Mouse (Mus musculus): Measurements from ENCODE around the gene Gabarap. TPM values are rescaled to one million over a fixed set of nuclear protein-coding genes. Genes with fewer than 3 reads are reported as not detected.
"Not testable (repeated sequence)": the region's sequence is repeated elsewhere in the genome, so short reads cannot be mapped to it uniquely, and the experiment has no call there.

Gabarap gene
- polyA plus RNA-seq (2016; fragmentation: Nextera tagmentation; extraction: Ambion mirVana) = 409 and 454 TPM in 2 replicates

DNA sequence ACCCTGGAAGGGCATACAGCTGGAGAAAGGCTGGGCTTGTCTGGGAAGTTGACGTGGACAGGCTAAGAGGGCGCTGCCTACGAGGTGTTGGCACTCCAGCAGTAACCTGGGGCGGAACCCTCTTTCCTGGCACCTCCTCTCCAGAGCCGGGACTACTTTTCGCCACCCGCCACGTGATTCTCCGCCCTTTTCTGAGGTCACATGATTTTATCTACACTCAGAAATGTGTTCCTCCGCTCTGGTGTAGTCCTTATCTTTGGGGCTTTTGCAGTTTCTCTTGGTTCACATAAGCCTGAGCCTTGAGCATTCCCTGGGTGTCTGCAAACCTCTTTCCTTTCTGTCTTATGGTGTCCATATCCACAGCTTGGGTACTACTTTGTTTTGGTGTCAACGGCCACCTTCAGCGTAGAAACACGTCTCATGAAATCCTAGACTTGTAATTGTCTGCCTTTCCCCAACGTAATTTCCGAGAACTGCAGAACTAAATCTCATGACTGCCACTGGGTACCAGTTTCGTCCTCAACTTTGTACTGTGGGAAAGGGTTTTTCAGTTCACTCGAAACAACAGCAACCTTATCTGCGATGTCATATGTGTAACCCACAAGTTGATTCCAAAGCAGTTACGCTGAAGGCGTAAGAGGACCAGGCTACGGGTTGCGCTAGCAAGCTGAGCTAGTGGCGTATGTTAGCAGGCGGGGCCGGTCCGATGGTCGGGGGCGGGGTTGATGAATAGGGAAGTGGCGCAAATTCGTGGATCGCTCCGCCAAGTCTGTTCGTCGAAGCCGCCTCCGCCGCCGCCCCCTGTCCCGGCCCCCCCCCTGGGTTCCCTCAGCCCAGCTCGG, at the start of gene Gabarap:
Gabarap (plus strand) TSS at position 294 of the 842 bp plus-strand sequence.
- peak; percentile 94 for DNase-seq (ENCODE audit: low spot score)
- Histone ChIP-seq H3K9me3 (replicated peaks) (no peaks in the 10 kb centered on the region), H3K4me3 (peak within 1 kb of the TSS; percentile 82), H3K27me3 (ENCODE audit: low read depth, poor library complexity, severe bottlenecking) (no peaks in the 10 kb centered on the region), H3K36me3 (peaks cover 65% of the 10 kb centered on the region), H3K27ac (replicated peaks) (peak within 1 kb of the TSS; percentile 94), H3K4me1 (peaks cover 27% of the 10 kb centered on the region)
- WGBS = under 1% methylated on average over 40 of the region's 40 CpGs

DNA sequence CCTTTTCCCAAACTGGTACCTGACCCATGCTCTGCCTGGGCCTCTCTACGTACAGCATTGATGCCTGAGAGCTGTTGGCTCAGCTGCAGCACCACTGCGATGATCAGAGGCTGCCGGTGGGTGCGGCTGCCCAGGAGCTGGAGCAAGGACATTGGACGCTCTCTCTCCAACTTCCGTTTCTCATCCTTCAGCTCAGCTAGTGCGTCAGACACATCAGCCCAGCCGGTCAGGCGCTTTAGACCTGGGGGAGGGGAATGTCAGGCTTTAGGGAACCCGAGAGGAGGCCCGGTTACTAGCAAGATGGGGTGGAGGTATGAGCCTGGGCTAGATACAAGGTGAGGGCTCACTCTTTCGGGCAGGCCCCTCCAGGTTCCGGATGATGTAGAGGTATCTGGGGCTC, 45.7 kb upstream of the Gabarap start:
- Histone ChIP-seq H3K4me1 (peaks cover 33% of the 10 kb centered on the region), H3K27ac (replicated peaks) (no peak overlapping the region; the same call in 1 of the 2 replicates), H3K9me3 (replicated peaks) (no peaks in the 10 kb centered on the region), H3K36me3 (peaks cover 36% of the 10 kb centered on the region), H3K27me3 (ENCODE audit: low read depth, poor library complexity, severe bottlenecking) (peaks cover 16% of the 10 kb centered on the region), H3K4me3 (no peak overlapping the region)
- 81% methylated on average over 13 of the region's 13 CpGs for WGBS
- no peak for DNase-seq (ENCODE audit: low spot score)

DNA sequence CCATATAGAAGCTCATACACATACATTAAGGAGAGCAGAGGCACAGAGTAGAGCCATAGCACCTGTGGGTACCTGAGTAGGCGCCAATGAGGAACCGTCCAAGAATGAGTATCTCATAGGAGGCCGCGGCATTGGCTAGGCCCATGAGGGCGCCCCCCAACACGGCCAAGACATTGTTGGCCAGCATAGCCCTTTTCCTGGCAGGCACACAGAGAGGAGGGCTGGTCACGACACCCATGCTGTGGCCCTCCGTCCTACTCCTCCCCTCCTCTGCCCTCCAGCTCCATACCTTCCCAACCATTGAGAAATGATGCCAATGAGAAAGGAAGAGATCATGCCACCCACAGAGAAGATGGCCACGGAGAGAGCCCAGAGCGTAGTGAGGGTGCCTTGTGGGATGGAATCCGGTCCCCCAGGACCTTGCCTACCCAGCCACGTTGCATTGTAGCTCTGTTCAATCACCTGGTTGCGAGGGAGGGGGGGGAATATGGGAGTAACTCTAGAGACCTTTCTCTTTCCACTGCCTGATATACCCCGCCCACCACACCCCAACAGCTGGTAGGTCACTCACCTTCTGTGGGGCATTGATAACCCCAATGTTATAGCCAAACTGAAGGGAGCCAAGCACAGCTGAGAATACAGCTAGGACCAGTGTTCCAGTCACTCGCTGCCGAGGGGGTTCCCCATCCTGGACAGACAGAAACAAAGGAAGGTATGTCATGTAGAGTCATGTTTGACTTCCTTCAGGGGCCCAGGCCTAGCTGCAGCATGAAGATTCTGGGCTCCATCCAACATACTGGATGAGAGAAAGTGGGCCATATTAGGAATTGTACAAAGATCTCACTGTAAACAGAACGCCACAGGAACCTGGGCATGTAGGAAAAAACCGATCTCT, 44.7 kb upstream of the Gabarap start:
- Histone ChIP-seq H3K9me3 (replicated peaks) (no peaks in the 10 kb centered on the region), H3K36me3 (peaks cover 36% of the 10 kb centered on the region), H3K4me1 (peaks cover 33% of the 10 kb centered on the region), H3K4me3 (peak overlapping the region; percentile 56; the same call in 1 of the 2 replicates), H3K27ac (replicated peaks) (no peak overlapping the region), H3K27me3 (ENCODE audit: low read depth, poor library complexity, severe bottlenecking) (peaks cover 15% of the 10 kb centered on the region)
- 93% methylated on average over 18 of the region's 18 CpGs for WGBS
- no peak for DNase-seq (ENCODE audit: low spot score)

DNA sequence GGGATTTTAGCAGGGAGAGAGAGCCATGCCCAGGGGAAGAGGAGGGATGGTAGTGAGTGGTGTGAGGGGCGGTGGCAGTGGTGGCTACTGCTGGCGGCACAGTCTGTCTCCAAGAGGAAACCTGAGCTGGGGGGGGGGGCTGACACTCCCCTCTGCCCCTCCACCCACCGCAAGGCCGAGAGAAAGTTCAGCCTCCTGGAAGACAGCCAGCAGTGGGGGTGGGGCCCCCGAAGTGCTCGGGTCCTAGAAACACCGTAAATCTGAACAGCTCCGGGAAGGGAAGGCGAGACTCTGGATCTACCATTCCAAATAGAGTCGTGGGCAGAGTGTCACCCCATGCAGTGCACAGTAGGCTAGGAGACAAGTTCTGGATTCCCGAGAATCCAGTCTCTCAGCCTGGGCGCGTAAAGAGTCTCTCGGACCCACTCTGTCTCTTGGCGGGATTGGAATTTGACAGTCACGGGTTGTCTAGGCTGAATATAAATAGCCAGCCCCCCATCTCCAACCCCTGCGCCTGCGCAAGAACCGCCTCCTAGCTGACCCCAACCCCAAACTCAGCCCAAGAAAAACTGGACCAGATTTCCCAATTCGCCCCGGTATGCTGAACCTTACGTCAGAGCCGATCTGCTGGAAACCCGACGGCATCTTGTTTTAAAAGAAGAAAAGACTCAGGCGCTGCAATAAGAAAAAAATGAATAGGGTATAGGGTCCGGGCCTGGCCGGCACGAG, 43.4 kb upstream of the Gabarap start:
- peaks cover 33% of the 10 kb centered on the region for H3K4me1 ChIP-seq
- WGBS = 4% methylated on average over 29 of the region's 29 CpGs
- H3K27ac ChIP-seq (replicated peaks) = peak overlapping the region; percentile 92
- DNase-seq (ENCODE audit: low spot score) = no peak
- H3K9me3 ChIP-seq (replicated peaks) = no peaks in the 10 kb centered on the region
- peak overlapping the region; percentile 56 for H3K4me3 ChIP-seq
- H3K36me3 ChIP-seq = peaks cover 34% of the 10 kb centered on the region
- H3K27me3 ChIP-seq (ENCODE audit: low read depth, poor library complexity, severe bottlenecking) = peaks cover 15% of the 10 kb centered on the region

DNA sequence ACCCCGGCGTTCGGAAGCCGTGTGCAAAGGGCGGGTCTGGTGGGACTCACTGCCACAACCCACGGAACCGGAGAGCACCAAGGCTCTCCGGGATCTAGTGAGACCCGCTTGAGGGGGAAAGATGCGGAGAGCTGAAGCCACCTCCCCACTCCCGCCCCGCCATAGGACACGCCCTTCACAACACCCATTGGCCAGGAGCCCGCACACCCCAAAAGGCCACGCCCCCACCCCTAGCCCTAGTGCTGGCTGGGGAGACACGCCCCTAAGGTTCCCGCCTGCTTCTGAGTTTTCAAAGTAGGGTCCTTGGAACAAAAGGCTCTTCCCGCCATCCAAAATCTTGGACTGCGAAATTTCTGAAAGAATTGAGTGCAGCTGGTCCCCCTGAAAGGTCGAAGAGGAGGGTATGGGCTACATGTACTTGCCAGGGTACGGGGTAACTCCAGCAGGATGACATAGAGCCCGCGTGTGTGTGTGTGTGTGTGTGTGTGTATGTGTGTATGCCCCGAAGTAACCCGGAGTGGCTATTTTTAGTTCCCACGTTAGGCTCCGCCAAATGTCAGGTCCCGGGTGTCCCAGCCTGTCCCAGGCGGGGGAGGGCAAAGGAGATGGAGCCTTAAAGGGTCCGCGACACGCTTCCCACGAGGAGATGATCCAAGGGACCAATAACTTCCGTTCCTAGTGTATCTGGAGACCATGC, 42.7 kb upstream of the Gabarap start, which contains the start of gene Slc2a4:
Slc2a4 (minus strand) TSS at position 123 of the 697 bp plus-strand sequence.
- WGBS = under 1% methylated on average over 34 of the region's 34 CpGs
- peaks cover 33% of the 10 kb centered on the region for H3K4me1 ChIP-seq
- peak; percentile 97 for DNase-seq (ENCODE audit: low spot score)
- H3K27ac ChIP-seq (replicated peaks) = peak within 1 kb of the TSS; percentile 92
- peaks cover 15% of the 10 kb centered on the region for H3K27me3 ChIP-seq (ENCODE audit: low read depth, poor library complexity, severe bottlenecking)
- peak within 1 kb of the TSS; percentile 56 for H3K4me3 ChIP-seq
- no peaks in the 10 kb centered on the region for H3K9me3 ChIP-seq (replicated peaks)
- H3K36me3 ChIP-seq = peaks cover 27% of the 10 kb centered on the region

DNA sequence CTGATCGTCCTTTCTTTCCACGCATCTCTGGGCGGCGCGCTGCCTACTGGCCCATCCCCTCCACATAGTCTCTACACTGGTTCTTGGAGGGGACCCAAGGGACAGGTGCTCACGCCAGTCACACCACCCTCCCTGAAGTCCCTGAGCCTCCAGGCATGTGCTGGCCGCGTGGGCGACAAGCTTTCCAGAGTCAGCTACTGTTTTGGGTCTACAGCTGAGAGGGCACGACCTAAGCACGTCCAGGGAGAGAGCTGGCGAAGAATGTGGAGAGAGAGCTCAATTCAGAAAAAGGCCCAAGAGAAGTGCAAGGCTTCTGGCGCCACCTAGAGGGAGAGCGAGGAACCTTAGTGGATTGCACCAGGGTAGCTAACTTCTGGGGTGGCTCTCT, 42.2 kb upstream of the Gabarap start:
- 0% methylated on average over 14 of the region's 14 CpGs for WGBS
- peak; percentile 90 for DNase-seq (ENCODE audit: low spot score)
- peak overlapping the region; percentile 92 for H3K27ac ChIP-seq (replicated peaks)
- H3K9me3 ChIP-seq (replicated peaks) = no peaks in the 10 kb centered on the region
- H3K4me3 ChIP-seq = peak overlapping the region; percentile 56
- H3K4me1 ChIP-seq = peaks cover 33% of the 10 kb centered on the region
- peaks cover 15% of the 10 kb centered on the region for H3K27me3 ChIP-seq (ENCODE audit: low read depth, poor library complexity, severe bottlenecking)
- peaks cover 26% of the 10 kb centered on the region for H3K36me3 ChIP-seq

DNA sequence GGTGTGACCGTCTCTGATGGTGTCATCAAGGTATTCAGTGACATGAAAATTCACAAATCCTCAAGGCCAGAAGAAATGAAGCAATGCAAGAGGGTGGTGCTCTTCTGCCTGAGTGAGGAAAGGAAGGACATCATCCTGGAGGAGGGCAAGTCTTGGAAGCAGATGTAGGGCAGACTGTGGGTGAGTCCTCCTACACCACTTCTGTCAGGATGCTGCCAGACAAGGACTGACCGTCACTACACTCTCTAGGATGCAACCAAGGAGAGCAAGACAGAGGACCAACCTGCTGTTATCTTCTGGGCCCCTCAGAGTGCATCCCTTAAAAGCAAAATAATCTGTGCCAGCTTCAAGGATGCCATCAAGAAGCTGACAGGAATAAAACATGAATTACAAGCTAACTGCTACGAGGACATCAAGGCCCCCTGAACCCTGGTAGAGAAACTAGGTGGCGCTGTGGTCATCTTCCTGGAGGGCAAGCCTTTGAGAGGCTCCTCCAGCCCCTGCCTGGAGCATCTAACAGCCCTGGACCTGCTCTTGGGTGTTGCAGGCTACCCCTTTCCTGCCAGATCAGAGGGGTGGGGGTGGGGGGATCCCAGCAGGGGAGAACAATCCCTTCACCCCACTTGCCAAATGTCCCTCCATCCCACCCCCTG, 40.0 kb upstream of the Gabarap start:
- Histone ChIP-seq H3K27ac (replicated peaks) (no peak overlapping the region), H3K4me1 (peaks cover 33% of the 10 kb centered on the region), H3K4me3 (no peak overlapping the region), H3K27me3 (ENCODE audit: low read depth, poor library complexity, severe bottlenecking) (peaks cover 15% of the 10 kb centered on the region), H3K9me3 (replicated peaks) (no peaks in the 10 kb centered on the region), H3K36me3 (0 out of 2 replicates have a peak, but pooled peaks cover 5% of the 10 kb centered on the region)
- 46% methylated on average over 4 of the region's 4 CpGs for WGBS
- DNase-seq (ENCODE audit: low spot score) = no peak

DNA sequence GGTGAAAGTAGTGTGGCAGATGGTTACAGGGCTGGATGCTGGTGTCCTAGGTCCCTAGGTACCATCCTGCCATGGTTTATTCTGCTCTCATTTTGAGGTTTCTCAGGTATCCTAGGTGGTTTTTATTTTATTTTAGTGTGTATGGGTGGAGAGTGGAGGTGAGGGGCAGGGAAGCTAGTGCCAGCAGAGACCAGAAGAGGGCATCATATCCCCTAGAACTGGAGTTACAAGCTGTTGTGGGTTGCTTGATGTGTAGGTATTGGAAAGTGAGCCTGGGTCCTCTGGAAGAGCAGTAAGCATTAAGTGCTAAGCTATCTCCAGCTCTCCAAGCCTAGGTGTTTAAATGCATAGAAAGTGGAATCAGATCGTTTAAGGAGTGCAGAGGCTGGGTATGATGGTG, 38.7 kb upstream of the Gabarap start:
- no peaks in the 10 kb centered on the region for H3K36me3 ChIP-seq
- peaks cover 21% of the 10 kb centered on the region for H3K4me1 ChIP-seq
- H3K27ac ChIP-seq (replicated peaks) = no peak overlapping the region
- 31% methylated on average over 1 of the region's 1 CpGs for WGBS
- H3K27me3 ChIP-seq (ENCODE audit: low read depth, poor library complexity, severe bottlenecking) = peaks cover 4% of the 10 kb centered on the region
- no peak overlapping the region for H3K4me3 ChIP-seq
- DNase-seq (ENCODE audit: low spot score) = no peak
- H3K9me3 ChIP-seq (replicated peaks) = no peaks in the 10 kb centered on the region

DNA sequence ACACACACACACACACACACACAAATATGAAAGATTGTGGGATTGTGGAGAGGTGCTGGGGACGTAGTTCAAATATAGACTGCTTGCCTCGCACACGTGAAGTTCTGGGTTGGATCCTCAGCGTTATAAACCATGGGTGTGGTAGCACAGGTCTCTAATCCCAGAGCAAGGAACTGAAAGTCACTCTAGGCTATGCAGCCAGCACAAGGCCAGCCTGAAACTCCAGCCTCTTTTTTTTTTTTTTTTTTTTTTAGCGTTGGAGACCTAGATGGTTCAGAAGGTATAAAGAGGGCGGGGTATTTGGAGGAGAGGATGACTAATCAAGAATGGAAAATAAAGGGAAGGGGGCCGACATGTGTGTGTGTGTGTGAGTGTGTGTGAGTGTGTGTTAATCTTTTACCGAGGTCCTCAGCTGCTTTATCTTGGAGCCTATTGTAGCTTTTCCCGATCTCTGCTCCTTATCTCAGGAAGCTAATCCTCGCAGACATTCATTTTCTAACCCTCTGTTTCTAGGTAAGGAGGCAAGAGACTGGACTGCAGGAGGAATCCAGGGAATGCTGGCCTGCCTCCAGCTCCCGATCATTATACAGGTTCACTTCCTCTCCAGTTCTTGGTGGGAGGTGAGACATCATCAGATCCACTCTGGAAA, 37.6 kb upstream of the Gabarap start:
- Histone ChIP-seq H3K27me3 (ENCODE audit: low read depth, poor library complexity, severe bottlenecking) (no peaks in the 10 kb centered on the region; the same call in none of the 2 replicates), H3K4me3 (no peak overlapping the region), H3K4me1 (peaks cover 10% of the 10 kb centered on the region), H3K27ac (replicated peaks) (no peak overlapping the region), H3K36me3 (no peaks in the 10 kb centered on the region), H3K9me3 (replicated peaks) (no peaks in the 10 kb centered on the region)
- no peak for DNase-seq (ENCODE audit: low spot score)
- WGBS = 66% methylated on average over 11 of the region's 11 CpGs

DNA sequence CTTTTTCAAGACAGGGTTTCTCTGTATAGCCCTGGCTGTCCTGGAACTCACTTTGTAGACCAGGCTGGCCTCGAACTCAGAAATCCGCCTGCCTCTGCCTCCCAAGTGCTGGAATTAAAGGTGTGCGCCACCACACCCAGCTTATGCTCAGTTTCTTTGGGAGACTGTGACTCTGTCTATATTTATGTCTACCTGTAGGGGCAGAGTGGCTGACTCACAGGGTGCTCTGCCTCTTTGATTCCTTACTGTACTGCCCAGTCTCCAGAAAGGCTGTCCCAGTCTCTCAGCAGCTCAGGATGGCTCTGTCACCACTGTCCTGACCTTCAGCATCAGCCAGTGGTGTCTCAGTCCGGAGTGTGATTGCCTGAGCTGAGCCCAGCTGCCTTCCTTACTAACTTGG, 35.3 kb upstream of the Gabarap start:
- not testable (repeated sequence) for H3K4me1 ChIP-seq; H3K9me3 ChIP-seq (replicated peaks); H3K27ac ChIP-seq (replicated peaks); H3K27me3 ChIP-seq (ENCODE audit: low read depth, poor library complexity, severe bottlenecking); DNase-seq (ENCODE audit: low spot score); H3K4me3 ChIP-seq; H3K36me3 ChIP-seq
- 83% methylated on average over 4 of the region's 4 CpGs for WGBS

DNA sequence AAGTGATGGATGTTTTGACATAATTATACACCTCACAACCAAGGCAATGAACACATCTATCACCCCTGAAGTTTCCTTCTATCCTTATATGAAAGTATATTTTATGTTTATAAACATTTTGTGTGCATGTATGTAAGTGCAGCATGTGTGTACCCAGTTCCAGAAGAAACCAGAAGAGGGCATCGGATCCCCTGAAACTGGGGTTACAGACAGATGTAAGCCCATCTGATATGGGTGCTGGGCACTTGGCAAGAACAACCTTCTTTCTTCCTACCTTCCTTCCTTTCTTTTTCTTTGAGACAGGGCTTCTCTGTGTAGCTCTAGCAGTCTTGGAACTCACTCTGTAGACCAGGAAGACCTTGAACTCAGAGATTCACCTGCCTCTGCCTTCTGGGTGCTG, 34.7 kb upstream of the Gabarap start:
- H3K9me3 ChIP-seq (replicated peaks) = no peaks in the 10 kb centered on the region
- no peak overlapping the region for H3K4me3 ChIP-seq
- no peak overlapping the region for H3K27ac ChIP-seq (replicated peaks)
- WGBS = 73% methylated on average over 1 of the region's 1 CpGs
- DNase-seq (ENCODE audit: low spot score) = no peak
- H3K27me3 ChIP-seq (ENCODE audit: low read depth, poor library complexity, severe bottlenecking) = no peaks in the 10 kb centered on the region; the same call in none of the 2 replicates
- H3K36me3 ChIP-seq = no peaks in the 10 kb centered on the region
- H3K4me1 ChIP-seq = no peaks in the 10 kb centered on the region
